Mouse (Mus musculus) cerebellum, adult 2 months (tissue): ENCODE results near the gene Arhgap10.

Experiments
- CTCF ChIP-seq: fragments of 200-500 bp; IDR thresholded peaks from 2 replicates; pipeline ENCODE4 v1.5.1; 2011; ENCODE audit warnings: low read depth, mild to moderate bottlenecking, control low read depth, low read length, moderate library complexity, borderline replicate concordance; ENCODE audit not compliant: insufficient read depth
- POLR2A ChIP-seq: fragments of 200-500 bp; IDR thresholded peaks from 2 replicates; pipeline ENCODE4 v1.6.1; 2011; ENCODE audit warnings: low read length, control low read depth, borderline replicate concordance; ENCODE audit not compliant: insufficient read depth

DNA sequence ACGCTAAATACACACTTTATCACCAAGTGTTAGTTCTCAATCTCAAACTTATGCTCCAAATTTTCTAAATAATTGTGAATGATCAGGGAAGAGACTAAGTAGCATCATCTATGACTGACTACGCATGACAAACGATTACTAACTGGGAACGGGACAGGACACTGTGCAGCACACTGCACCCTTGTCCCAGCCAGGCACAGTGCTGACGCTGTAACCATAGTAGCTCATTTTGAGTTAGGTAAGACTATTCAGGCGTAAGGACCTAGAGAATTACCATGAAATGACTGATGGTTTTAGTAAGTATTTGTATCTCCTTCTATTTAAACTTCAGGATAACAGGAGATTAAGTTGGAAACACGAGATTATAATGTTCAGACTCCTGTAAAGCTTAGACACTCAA, 33.5 kb downstream of the Arhgap10 start:
- TF ChIP-seq CTCF (no peak), POLR2A (no peak)
